Mouse (Mus musculus): Measurements from ENCODE around the gene Cdyl2. TPM values are rescaled to one million over a fixed set of nuclear protein-coding genes. Genes with fewer than 3 reads are reported as not detected.

Gene Cdyl2
- total RNA-seq (2015; ENCODE audit: low replicate concordance) = 1.1 TPM in 1 of 2 replicates, not detected in the other
- total RNA-seq (2017; ENCODE audit: low replicate concordance) = 0.45 and 2.8 TPM in 2 replicates

- no peak for ATAC-seq (replicated peaks; ENCODE audit: low FRiP score, poor library complexity, severe bottlenecking)
Measured at GRCm38 (mm10) chr8:116732684-116733647, at the start of gene Cdyl2. TSS of gene Cdyl2 (minus strand) at chr8:116732991.

DNA sequence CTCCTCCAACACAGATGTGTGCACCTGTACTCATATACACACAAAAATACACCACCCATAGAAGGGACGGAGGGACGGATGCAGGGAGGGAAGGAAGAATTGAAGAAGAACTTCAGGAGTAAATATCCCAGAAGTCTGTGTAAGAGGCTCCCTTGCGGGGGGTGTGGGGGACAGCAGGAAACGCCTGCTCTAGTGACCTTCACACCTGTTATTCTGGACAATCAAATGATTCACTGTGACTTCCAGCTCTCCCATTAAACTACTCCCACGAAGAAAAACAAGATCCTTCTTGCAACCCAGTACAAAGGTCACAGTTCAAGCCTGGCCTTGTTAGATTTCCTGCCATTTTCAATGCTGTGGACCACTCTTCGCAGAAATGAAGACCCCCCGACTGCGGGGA, 47.8 kb upstream of the Cdyl2 start:
- no peak for ATAC-seq (replicated peaks; ENCODE audit: low FRiP score, poor library complexity, severe bottlenecking)

DNA sequence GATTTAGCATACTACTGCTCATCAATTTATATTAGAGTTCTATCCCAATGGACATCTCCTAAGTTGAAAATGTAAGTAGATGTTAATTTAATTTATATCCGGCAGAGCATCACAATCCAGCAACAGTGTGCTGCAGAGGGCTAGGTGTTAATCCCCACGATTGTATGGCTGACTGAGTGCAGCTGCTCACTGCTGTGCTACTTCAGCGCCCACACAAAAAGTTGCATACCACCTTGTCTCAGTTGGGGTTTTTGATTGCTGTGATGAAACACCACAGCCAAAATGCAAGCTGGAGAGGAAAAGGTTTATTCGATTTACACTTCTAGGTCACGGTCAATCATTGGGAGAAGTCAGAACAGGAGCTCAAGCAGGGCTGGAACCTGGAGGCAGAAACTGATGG, 41.4 kb upstream of the Cdyl2 start:
- no peak for ATAC-seq (replicated peaks; ENCODE audit: low FRiP score, poor library complexity, severe bottlenecking)

- ATAC-seq (replicated peaks; ENCODE audit: low FRiP score, poor library complexity, severe bottlenecking) = no peak
Measured at GRCm38 (mm10) chr8:116772727-116773126, 39.9 kb upstream of the Cdyl2 start.

DNA sequence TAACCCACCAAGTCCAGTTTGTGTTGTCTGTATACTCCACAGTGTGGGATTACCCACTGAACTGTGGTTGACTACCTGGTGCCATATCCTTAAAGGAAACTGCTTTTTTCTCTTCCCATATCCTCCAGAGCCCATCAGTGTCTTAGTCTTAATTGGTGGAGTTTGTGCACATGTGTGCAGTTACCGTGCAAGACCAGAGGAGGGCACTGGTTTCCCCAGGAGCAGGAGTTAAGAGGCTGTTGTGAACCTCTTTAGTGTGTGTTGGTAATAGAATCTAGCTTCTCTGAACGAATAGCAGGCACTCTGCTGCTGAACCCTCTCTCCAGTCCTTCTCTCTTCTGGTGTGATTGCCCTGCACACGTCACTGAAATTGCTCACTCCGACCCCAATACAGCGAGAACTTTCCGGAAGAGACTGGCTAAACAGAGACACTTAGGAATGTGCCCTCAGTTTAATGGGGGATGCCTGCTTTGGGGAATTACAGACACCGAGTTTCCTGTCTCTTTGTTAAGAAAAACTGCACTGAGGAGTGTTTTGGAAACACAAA, 39.1 kb upstream of the Cdyl2 start:
- ATAC-seq (replicated peaks; ENCODE audit: low FRiP score, poor library complexity, severe bottlenecking) = no peak

- no peak for ATAC-seq (replicated peaks; ENCODE audit: low FRiP score, poor library complexity, severe bottlenecking)
Measured at GRCm38 (mm10) chr8:116770756-116771155, 38.0 kb upstream of the Cdyl2 start.

- ATAC-seq (replicated peaks; ENCODE audit: low FRiP score, poor library complexity, severe bottlenecking) = no peak
Measured at GRCm38 (mm10) chr8:116756174-116756573, 23.4 kb upstream of the Cdyl2 start.

DNA sequence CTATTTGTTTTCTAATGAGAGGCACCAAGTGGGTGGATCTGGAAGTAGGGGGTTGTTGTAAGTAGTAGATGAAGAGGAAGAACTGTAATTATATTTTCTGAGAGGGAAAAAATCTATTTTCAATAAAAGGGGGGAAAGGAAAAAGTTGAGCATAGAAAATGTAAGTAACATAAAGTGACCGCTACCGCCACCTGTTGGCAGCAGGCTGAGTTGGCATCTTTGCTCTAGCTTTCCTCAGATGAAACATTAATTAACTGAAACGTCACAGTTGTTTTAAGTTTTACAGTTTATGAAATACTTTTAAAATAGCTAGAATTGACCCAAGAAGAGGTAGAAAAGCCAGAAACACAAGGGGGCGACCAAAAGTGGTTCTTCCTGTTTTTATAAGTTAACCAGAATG, 22.8 kb upstream of the Cdyl2 start:
- ATAC-seq (replicated peaks; ENCODE audit: low FRiP score, poor library complexity, severe bottlenecking) = no peak

DNA sequence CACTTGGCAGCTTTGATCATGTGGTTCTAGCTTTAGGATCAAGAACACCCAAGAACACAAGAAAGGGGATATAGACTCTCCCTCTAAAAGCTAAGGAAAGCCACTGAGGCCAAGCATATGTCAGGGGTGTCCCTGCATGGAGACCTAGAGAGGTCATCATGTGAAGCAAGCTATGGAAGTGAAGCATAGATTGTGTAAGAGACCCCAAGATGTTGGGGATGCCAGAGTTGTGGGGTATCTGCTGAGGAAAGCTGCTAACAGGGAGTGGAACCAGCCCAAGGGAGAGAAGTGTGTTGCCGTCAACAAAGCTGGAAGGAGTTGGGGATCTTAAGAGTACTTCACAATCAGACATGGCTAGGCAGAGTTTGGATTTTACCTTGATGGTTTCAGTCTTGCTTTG, 7.9 kb upstream of the Cdyl2 start:
- no peak for ATAC-seq (replicated peaks; ENCODE audit: low FRiP score, poor library complexity, severe bottlenecking)

- no peak for ATAC-seq (replicated peaks; ENCODE audit: low FRiP score, poor library complexity, severe bottlenecking)
Measured at GRCm38 (mm10) chr8:116735306-116735705, 2.5 kb upstream of the Cdyl2 start.

- no peak for ATAC-seq (replicated peaks; ENCODE audit: low FRiP score, poor library complexity, severe bottlenecking)
Measured at GRCm38 (mm10) chr8:116734176-116734575, 1.4 kb upstream of the Cdyl2 start.

GRCm38 (mm10) chr8:116733648-116734014, 840 bp upstream of the Cdyl2 start:
- ATAC-seq (replicated peaks; ENCODE audit: low FRiP score, poor library complexity, severe bottlenecking) = no peak

DNA sequence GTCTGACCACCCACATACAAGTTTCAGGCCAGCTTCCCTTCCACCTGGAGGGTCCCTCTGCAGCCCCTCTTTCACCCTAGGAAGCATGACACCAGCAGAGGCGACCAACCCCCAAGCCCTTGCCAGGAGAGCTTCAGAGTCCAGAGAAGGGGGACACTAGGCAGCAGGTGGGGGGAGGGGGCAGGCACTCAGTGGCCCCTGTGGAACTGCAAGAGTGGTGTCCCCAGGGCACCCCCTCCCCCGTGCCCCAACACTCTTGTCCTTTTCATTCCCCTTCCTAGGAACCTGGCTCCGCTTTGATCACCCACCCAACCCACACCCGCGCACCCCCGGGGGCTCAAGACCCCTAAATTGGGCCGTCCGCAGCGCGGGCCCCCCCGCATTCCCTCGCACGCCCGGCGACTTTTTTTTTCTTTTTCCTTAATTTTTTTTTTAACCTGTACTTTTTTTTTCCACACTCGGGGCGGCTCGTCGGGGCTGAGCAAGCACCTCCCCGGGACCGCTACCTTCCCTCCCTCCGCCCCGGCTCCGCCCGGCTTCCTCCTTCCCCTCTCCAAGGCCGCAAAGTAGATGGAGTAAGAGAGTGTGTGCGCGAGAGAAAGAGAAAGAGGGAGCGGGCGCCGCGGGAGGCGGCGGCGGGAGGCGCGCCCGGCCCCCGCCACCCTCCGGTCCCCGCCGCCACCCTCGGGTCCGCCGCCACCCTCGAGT, 661 bp downstream of the Cdyl2 start:
- ATAC-seq (replicated peaks; ENCODE audit: low FRiP score, poor library complexity, severe bottlenecking) = no peak

DNA sequence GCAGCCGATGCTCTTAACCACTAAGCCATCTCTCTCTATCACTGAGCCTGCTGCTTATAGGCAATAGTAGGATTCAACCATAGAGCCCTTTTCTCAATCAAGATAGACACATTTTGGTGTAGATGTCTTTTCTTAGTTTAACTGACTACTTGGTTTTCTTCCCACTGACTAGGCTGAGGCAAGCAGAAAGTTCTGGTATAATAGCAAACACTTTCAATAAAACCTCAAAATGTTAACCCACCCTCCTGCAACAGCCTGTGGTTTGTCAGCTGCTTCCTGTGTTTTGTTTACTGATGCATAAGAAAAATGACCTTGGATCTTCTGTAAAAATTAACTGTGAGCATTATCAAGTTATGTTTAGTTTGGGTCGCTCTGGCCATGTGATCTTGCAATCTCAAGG, 11.3 kb downstream of the Cdyl2 start:
- ATAC-seq (replicated peaks; ENCODE audit: low FRiP score, poor library complexity, severe bottlenecking) = no peak

- ATAC-seq (replicated peaks; ENCODE audit: low FRiP score, poor library complexity, severe bottlenecking) = no peak
Measured at GRCm38 (mm10) chr8:116707496-116707895, 25.3 kb downstream of the Cdyl2 start.

DNA sequence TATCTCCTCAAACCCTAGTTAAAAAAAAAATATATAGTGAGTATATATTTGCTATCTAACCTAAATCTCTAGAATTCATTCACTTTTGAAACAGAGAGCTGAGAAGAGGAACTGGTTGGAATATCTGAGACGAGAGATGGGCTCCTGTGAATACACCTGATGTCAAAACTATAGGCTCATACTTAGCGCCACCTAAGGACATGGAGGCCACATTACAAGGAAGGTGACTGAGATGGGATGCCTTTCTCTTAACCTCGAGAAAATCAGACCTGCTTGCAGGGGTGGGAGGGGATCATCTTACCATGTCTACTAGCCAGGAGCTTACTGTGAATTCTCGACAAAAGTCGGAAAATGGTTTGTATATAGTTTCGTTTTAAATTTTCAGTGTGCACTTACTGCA, 30.3 kb downstream of the Cdyl2 start:
- ATAC-seq (replicated peaks; ENCODE audit: low FRiP score, poor library complexity, severe bottlenecking) = no peak

DNA sequence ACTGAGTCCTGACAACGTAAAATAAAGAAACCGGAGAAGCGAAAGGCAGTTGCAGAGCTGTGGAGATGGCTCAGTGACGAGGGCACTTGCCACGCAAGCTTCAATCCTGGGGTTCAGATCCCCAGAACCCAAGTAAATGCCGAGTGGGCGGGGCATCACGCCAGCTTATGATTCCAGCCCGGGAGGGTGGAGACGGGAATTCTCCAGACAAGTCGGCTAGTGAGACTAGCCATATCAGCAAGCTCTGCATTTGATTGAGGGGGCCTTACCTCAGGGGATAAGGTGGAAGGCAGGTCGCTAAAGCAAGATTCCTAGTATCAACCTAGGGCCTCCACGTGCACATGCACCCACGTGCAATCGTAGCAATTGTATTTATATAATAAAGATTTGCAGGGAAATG, 39.9 kb downstream of the Cdyl2 start:
- ATAC-seq (replicated peaks; ENCODE audit: low FRiP score, poor library complexity, severe bottlenecking) = no peak

DNA sequence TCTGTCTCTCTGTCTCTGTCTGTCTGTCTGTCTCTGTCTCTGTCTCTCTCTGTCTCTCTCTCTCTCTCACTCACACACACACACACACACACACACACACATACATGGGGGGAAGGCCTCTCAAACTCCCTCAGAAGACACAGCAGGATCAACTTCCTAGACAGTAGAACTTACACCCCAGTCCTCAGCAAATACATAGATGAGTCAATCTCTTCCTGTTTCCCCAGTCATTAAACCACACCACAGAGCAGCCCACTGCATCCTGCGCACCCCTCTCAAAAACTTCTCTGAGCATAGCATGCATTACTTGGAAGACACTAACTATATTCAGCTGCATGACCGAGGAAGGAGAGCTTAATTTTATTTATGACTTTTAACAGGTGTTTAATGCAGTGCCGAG, 43.0 kb downstream of the Cdyl2 start:
- no peak for ATAC-seq (replicated peaks; ENCODE audit: low FRiP score, poor library complexity, severe bottlenecking)

- ATAC-seq (replicated peaks; ENCODE audit: low FRiP score, poor library complexity, severe bottlenecking) = no peak
Measured at GRCm38 (mm10) chr8:116676174-116676573, 56.6 kb downstream of the Cdyl2 start.

- no peak for ATAC-seq (replicated peaks; ENCODE audit: low FRiP score, poor library complexity, severe bottlenecking)
Measured at GRCm38 (mm10) chr8:116673966-116674805, 58.6 kb downstream of the Cdyl2 start.
